Mouse (Mus musculus) intestine, postnatal 0 days (tissue): ENCODE results near the gene Nupl1. TPM values are rescaled to one million over a fixed set of nuclear protein-coding genes. Genes with fewer than 3 reads are reported as not detected.

Source experiments
- ATAC-seq: fragments of 200-750 bp; cut with Nextera tagmentation; 2 replicates; pipeline ENCODE4 v1.8.0; 2017; ENCODE audit warnings: mild to moderate bottlenecking, moderate TSS enrichment, moderate library complexity
- H3K27ac ChIP-seq: fragments of 300-500 bp; sonication (generic); 2 replicates; pipeline ENCODE4 v1.5.1; 2014; ENCODE audit warnings: mild to moderate bottlenecking, low read depth, low read length, moderate library complexity
- H3K27me3 ChIP-seq: fragments of 300-500 bp; sonication (generic); replicated peaks from 2 replicates; pipeline ENCODE4 v1.6.1; 2014; ENCODE audit warnings: low read length, mixed read lengths; ENCODE audit not compliant: control insufficient read depth, insufficient read depth
- H3K36me3 ChIP-seq: fragments of 300-500 bp; sonication (generic); 2 replicates; pipeline ENCODE4 v1.6.1; 2014; ENCODE audit warnings: mild to moderate bottlenecking, moderate library complexity; ENCODE audit not compliant: control insufficient read depth, insufficient read depth
- H3K4me1 ChIP-seq: fragments of 300-500 bp; sonication (generic); replicated peaks from 2 replicates; pipeline ENCODE4 v1.6.1; 2014; ENCODE audit warnings: antibody characterized with exemption, low read length, mixed read lengths; ENCODE audit not compliant: control insufficient read depth, insufficient read depth
- H3K4me2 ChIP-seq: fragments of 300-500 bp; sonication (generic); replicated peaks from 2 replicates; pipeline ENCODE4 v1.6.1; 2014; ENCODE audit warnings: low read depth, mild to moderate bottlenecking, moderate library complexity
- H3K4me3 ChIP-seq: fragments of 300-500 bp; sonication (generic); 2 replicates; pipeline ENCODE4 v1.5.1; 2014; ENCODE audit warnings: low read depth, low read length
- H3K9ac ChIP-seq: fragments of 300-500 bp; sonication (generic); 2 replicates; pipeline ENCODE4 v1.6.1; 2014; ENCODE audit warnings: mild to moderate bottlenecking, low read depth, low read length
- H3K9me3 ChIP-seq: fragments of 300-500 bp; sonication (generic); 2 replicates; pipeline ENCODE4 v1.6.1; 2016; ENCODE audit warnings: mixed run types; ENCODE audit not compliant: control insufficient read depth
- CTCF ChIP-seq: sonication (generic); IDR thresholded peaks from 2 replicates; pipeline ENCODE4 v1.5.1; 2016; ENCODE audit warnings: low read depth, mild to moderate bottlenecking, control low read depth, antibody characterized with exemption, moderate library complexity
- WGBS: fragments of 180-500 bp; shearing (Covaris S2); extraction: QIAGEN DNeasy Blood & Tissue Kit; methylation state at CpG from one replicate; pipeline ENCODE4 v1.1.7; 2014; 5-methylcytosine and 5-hydroxymethylcytosine counted together
- polyA plus RNA-seq: library from polyadenylated mRNA; unstranded; fragments of >200 nt; fragmentation: Nextera tagmentation; extraction: Ambion mirVana; gene quantifications from 2 replicates; pipeline ENCODE4 v1.2.1, GENCODE M21; 2015

Nupl1 gene
- polyA plus RNA-seq, 1 experiment from 2014 or later = not detected

- TF ChIP-seq CTCF = no peak
- H3K4me3 ChIP-seq = no peak overlapping the region
- 22% methylated on average over 4 of the region's 4 CpGs for WGBS
- no peaks in the 10 kb centered on the region for H3K27me3 ChIP-seq
- no peak overlapping the region for H3K9ac ChIP-seq
- no peaks in the 10 kb centered on the region for H3K9me3 ChIP-seq
- no peak overlapping the region for H3K4me2 ChIP-seq
- no peaks in the 10 kb centered on the region for H3K4me1 ChIP-seq
- H3K36me3 ChIP-seq = no peaks in the 10 kb centered on the region
- ATAC-seq = 0 out of 2 replicates have a peak, but pooled peaks have one; percentile 47
- no peak overlapping the region for H3K27ac ChIP-seq
Measured at GRCm38 (mm10) chr14:60257101-60257500, 5.9 kb upstream of the Nupl1 start.

- Histone ChIP-seq H3K27ac (no peak overlapping the region), H3K9me3 (no peaks in the 10 kb centered on the region), H3K4me1 (no peaks in the 10 kb centered on the region), H3K27me3 (no peaks in the 10 kb centered on the region), H3K9ac (no peak overlapping the region), H3K4me3 (no peak overlapping the region), H3K36me3 (no peaks in the 10 kb centered on the region), H3K4me2 (no peak overlapping the region)
- ATAC-seq = no peak
- WGBS = 55% methylated on average over 3 of the region's 3 CpGs
- TF ChIP-seq CTCF = no peak
Measured at GRCm38 (mm10) chr14:60256356-60256755, 5.1 kb upstream of the Nupl1 start.

- H3K27me3 ChIP-seq = no peaks in the 10 kb centered on the region
- H3K9ac ChIP-seq = no peak overlapping the region
- ATAC-seq = no peak
- no peaks in the 10 kb centered on the region for H3K36me3 ChIP-seq
- H3K4me3 ChIP-seq = no peak overlapping the region
- no peak overlapping the region for H3K27ac ChIP-seq
- no peaks in the 10 kb centered on the region for H3K4me1 ChIP-seq
- H3K4me2 ChIP-seq = no peak overlapping the region
- H3K9me3 ChIP-seq = no peaks in the 10 kb centered on the region
- no peak for TF ChIP-seq CTCF
Measured at GRCm38 (mm10) chr14:60254774-60255173, 3.5 kb upstream of the Nupl1 start.

GRCm38 (mm10) chr14:60253466-60253865, 2.2 kb upstream of the Nupl1 start:
- Histone ChIP-seq H3K36me3 (no peaks in the 10 kb centered on the region), H3K27ac (no peak overlapping the region), H3K4me1 (no peaks in the 10 kb centered on the region), H3K9ac (no peak overlapping the region), H3K4me2 (no peak overlapping the region), H3K27me3 (no peaks in the 10 kb centered on the region), H3K4me3 (no peak overlapping the region), H3K9me3 (no peaks in the 10 kb centered on the region)
- TF ChIP-seq CTCF = no peak
- 90% methylated on average over 3 of the region's 3 CpGs for WGBS
- no peak for ATAC-seq

GRCm38 (mm10) chr14:60252004-60253000, 1.1 kb upstream of the Nupl1 start:
- 17% methylated on average over 15 of the region's 15 CpGs for WGBS
- peak overlapping the region; percentile 86 for H3K4me2 ChIP-seq
- H3K9ac ChIP-seq = peak overlapping the region; percentile 83
- no peaks in the 10 kb centered on the region for H3K27me3 ChIP-seq
- no peaks in the 10 kb centered on the region for H3K36me3 ChIP-seq
- H3K4me1 ChIP-seq = no peaks in the 10 kb centered on the region
- no peak for ATAC-seq
- peak overlapping the region; percentile 92 for H3K27ac ChIP-seq
- H3K4me3 ChIP-seq = peak overlapping the region; percentile 82
- no peak for TF ChIP-seq CTCF
- no peaks in the 10 kb centered on the region for H3K9me3 ChIP-seq

GRCm38 (mm10) chr14:60250879-60251278, 352 bp downstream of the Nupl1 start:
- H3K9me3 ChIP-seq = no peaks in the 10 kb centered on the region
- WGBS = 0% methylated on average over 39 of the region's 39 CpGs
- no peak for TF ChIP-seq CTCF
- H3K27ac ChIP-seq = peak overlapping the region; percentile 92
- H3K4me3 ChIP-seq = peak overlapping the region; percentile 82
- peak; percentile 39 for ATAC-seq
- peak overlapping the region; percentile 90 for H3K9ac ChIP-seq
- H3K27me3 ChIP-seq = no peaks in the 10 kb centered on the region
- H3K36me3 ChIP-seq = no peaks in the 10 kb centered on the region
- H3K4me2 ChIP-seq = peak overlapping the region; percentile 86
- H3K4me1 ChIP-seq = no peaks in the 10 kb centered on the region
